Mouse (Mus musculus): Measurements from ENCODE around the gene Ecm1. TPM values are rescaled to one million over a fixed set of nuclear protein-coding genes. Genes with fewer than 3 reads are reported as not detected.

Gene Ecm1
- polyA plus RNA-seq, 1 experiment from 2014 or later: 107 TPM

GRCm38 (mm10) chr3:95685301-95685700 is 54.1 kb downstream of the Ecm1 start:
- Histone ChIP-seq H3K4me3 (ENCODE audit: low read depth, low read length) (no peak overlapping the region), H3K36me3 (ENCODE audit: insufficient read depth, low read length) (no peaks in the 10 kb centered on the region; the same call in 1 of the 2 replicates), H3K4me1 (ENCODE audit: insufficient read depth, low read depth, low read length) (peaks cover 2% of the 10 kb centered on the region; the same call in 1 of the 2 replicates), H3K4me2 (replicated peaks; ENCODE audit: low read depth, low read length) (no peak overlapping the region), H3K27me3 (replicated peaks; ENCODE audit: insufficient read depth, low read length) (no peaks in the 10 kb centered on the region), H3K9me3 (ENCODE audit: low read length) (no peaks in the 10 kb centered on the region), H3K27ac (ENCODE audit: low read length) (no peak overlapping the region), H3K9ac (replicated peaks; ENCODE audit: low read depth) (no peak overlapping the region)
- WGBS: 76% methylated on average over 3 of the region's 4 CpGs
- ATAC-seq: no peak
- TF ChIP-seq CTCF (IDR thresholded peaks at IDR 0.05) (no peak), EP300 (IDR thresholded peaks at IDR 0.05) (no peak)
- DNase-seq (ENCODE audit: low spot score): no peak

- H3K36me3 ChIP-seq (ENCODE audit: insufficient read depth, low read length): no peaks in the 10 kb centered on the region; the same call in 1 of the 2 replicates
- H3K9me3 ChIP-seq (ENCODE audit: low read length): no peaks in the 10 kb centered on the region
- H3K27ac ChIP-seq (ENCODE audit: low read length): no peak overlapping the region
- DNase-seq (ENCODE audit: low spot score) (peak; percentile 76), ATAC-seq (peak; percentile 51)
- no peak overlapping the region for H3K9ac ChIP-seq (replicated peaks; ENCODE audit: low read depth)
- WGBS: 47% methylated on average over 3 of the region's 8 CpGs
- H3K27me3 ChIP-seq (replicated peaks; ENCODE audit: insufficient read depth, low read length): no peaks in the 10 kb centered on the region
- peaks cover 2% of the 10 kb centered on the region; the same call in 1 of the 2 replicates for H3K4me1 ChIP-seq (ENCODE audit: insufficient read depth, low read depth, low read length)
- no peak overlapping the region for H3K4me2 ChIP-seq (replicated peaks; ENCODE audit: low read depth, low read length)
- TF ChIP-seq EP300 (IDR thresholded peaks at IDR 0.05): peak; percentile 69; the same call in 1 of the 2 replicates
- TF ChIP-seq CTCF (IDR thresholded peaks at IDR 0.05): no peak
- no peak overlapping the region for H3K4me3 ChIP-seq (ENCODE audit: low read depth, low read length)
These were observed 54.5 kb downstream of the Ecm1 start for GRCm38 (mm10) chr3:95684846-95685245.

Small RNA genes within 50 kb of the gene (microRNA-seq; reads per million reads assigned to microRNA genes)
- not detected for gene Mir7014

Other genes with a start within 250 kb of the Ecm1 start
- 8.2 and 8.8 TPM in 2 replicates for gene Ctsk, start 240.3 kb downstream of the Ecm1 start, polyA plus RNA-seq (2015; fragmentation: Nextera tagmentation; extraction: Ambion mirVana)
- gene Ctss, start 212.8 kb downstream of the Ecm1 start, polyA plus RNA-seq (2015; fragmentation: Nextera tagmentation; extraction: Ambion mirVana): 109 and 115 TPM in 2 replicates
- gene Hormad1, start 179.9 kb downstream of the Ecm1 start, polyA plus RNA-seq (2015; fragmentation: Nextera tagmentation; extraction: Ambion mirVana): not detected in 2 replicates
- gene Golph3l, start 150.6 kb downstream of the Ecm1 start, polyA plus RNA-seq (2015; fragmentation: Nextera tagmentation; extraction: Ambion mirVana): 23.1 and 25.3 TPM in 2 replicates
- 48.2 and 52.0 TPM in 2 replicates for gene Ensa, start 114.6 kb downstream of the Ecm1 start, polyA plus RNA-seq (2015; fragmentation: Nextera tagmentation; extraction: Ambion mirVana)
- gene Mcl1, start 80.8 kb downstream of the Ecm1 start, polyA plus RNA-seq (2015; fragmentation: Nextera tagmentation; extraction: Ambion mirVana): 99.6 and 101 TPM in 2 replicates
- gene Adamtsl4, start 51.7 kb downstream of the Ecm1 start, polyA plus RNA-seq (2015; fragmentation: Nextera tagmentation; extraction: Ambion mirVana): 11.8 and 13.2 TPM in 2 replicates
- 18.5 and 19.3 TPM in 2 replicates for gene Tars2, start 20.6 kb upstream of the Ecm1 start, polyA plus RNA-seq (2015; fragmentation: Nextera tagmentation; extraction: Ambion mirVana)
- gene Rprd2, start 79.3 kb upstream of the Ecm1 start, polyA plus RNA-seq (2015; fragmentation: Nextera tagmentation; extraction: Ambion mirVana): 12.9 and 14.0 TPM in 2 replicates
- gene Prpf3, start 116.3 kb upstream of the Ecm1 start, polyA plus RNA-seq (2015; fragmentation: Nextera tagmentation; extraction: Ambion mirVana): 14.3 and 16.0 TPM in 2 replicates
- 252 and 273 TPM in 2 replicates for gene Mrps21, start 131.9 kb upstream of the Ecm1 start, polyA plus RNA-seq (2015; fragmentation: Nextera tagmentation; extraction: Ambion mirVana)
- 2.0 and 3.1 TPM in 2 replicates for gene Ciart, start 142.7 kb upstream of the Ecm1 start, polyA plus RNA-seq (2015; fragmentation: Nextera tagmentation; extraction: Ambion mirVana)
- 247 and 252 TPM in 2 replicates for gene BC028528, start 152.4 kb upstream of the Ecm1 start, polyA plus RNA-seq (2015; fragmentation: Nextera tagmentation; extraction: Ambion mirVana)
- 48.6 and 49.1 TPM in 2 replicates for gene Aph1a, start 154.4 kb upstream of the Ecm1 start, polyA plus RNA-seq (2015; fragmentation: Nextera tagmentation; extraction: Ambion mirVana)
- 4.4 and 4.5 TPM in 2 replicates for gene Car14, start 165.1 kb upstream of the Ecm1 start, polyA plus RNA-seq (2015; fragmentation: Nextera tagmentation; extraction: Ambion mirVana)
- 72.5 and 79.6 TPM in 2 replicates for gene Anp32e, start 189.7 kb upstream of the Ecm1 start, polyA plus RNA-seq (2015; fragmentation: Nextera tagmentation; extraction: Ambion mirVana)

All from lung, postnatal 0 days (tissue).